Mouse (Mus musculus) stomach, postnatal 0 days (tissue): Measurements from ENCODE around the gene Senp2.

ENCODE experiments used
- CTCF ChIP-seq: IDR thresholded peaks from 2 replicates; pipeline ENCODE4 v1.5.1; 2016; ENCODE audit warnings: antibody characterized with exemption, low read depth, mild to moderate bottlenecking, moderate library complexity
- EP300 ChIP-seq: optimal IDR thresholded peaks from 2 replicates; pipeline ENCODE3; 2016; ENCODE audit warnings: antibody characterized with exemption

- TF ChIP-seq CTCF (no peak), EP300 (no peak)
Measured at GRCm38 (mm10) chr16:22038554-22038953, 29.3 kb downstream of the Senp2 start.
